Mouse (Mus musculus) frontal cortex, postnatal 14 days (tissue): Measurements from ENCODE around the gene Susd1.
"Not testable (repeated sequence)": the region's sequence is repeated elsewhere in the genome, so short reads cannot be mapped to it uniquely, and the experiment has no call there.

Source experiments
- DNase-seq, 2 experiments: peaks; one replicate each; pipeline ENCODE4 v3.0.0; 2022; ENCODE audit warnings: low spot score in 2 of 2

Susd1 gene

GRCm38 (mm10) chr4:59286351-59286750 is 152.1 kb downstream of the Susd1 start:
- DNase-seq, result not testable (repeated sequence)

GRCm38 (mm10) chr4:59282699-59283487 is 155.5 kb downstream of the Susd1 start:
- DNase-seq, result no peak

GRCm38 (mm10) chr4:59282137-59282536 is 156.3 kb downstream of the Susd1 start:
- no peak for DNase-seq

GRCm38 (mm10) chr4:59280876-59281275 is 157.6 kb downstream of the Susd1 start:
- no peak for DNase-seq

GRCm38 (mm10) chr4:59279111-59279510 is 159.3 kb downstream of the Susd1 start:
- DNase-seq, result no peak

- no peak for DNase-seq
Measured at GRCm38 (mm10) chr4:59278410-59278809, 160.0 kb downstream of the Susd1 start.

- no peak for DNase-seq
Measured at GRCm38 (mm10) chr4:59277958-59278357, 160.5 kb downstream of the Susd1 start.

- no peak for DNase-seq
Measured at GRCm38 (mm10) chr4:59275956-59276355, 162.5 kb downstream of the Susd1 start.

- no peak for DNase-seq
Measured at GRCm38 (mm10) chr4:59275494-59275893, 162.9 kb downstream of the Susd1 start.

GRCm38 (mm10) chr4:59274136-59274535 is 164.3 kb downstream of the Susd1 start:
- no peak for DNase-seq

- no peak for DNase-seq
Measured at GRCm38 (mm10) chr4:59273342-59273741, 165.1 kb downstream of the Susd1 start.

GRCm38 (mm10) chr4:59265631-59266030 is 172.8 kb downstream of the Susd1 start:
- DNase-seq, result no peak

GRCm38 (mm10) chr4:59265182-59265581 is 173.3 kb downstream of the Susd1 start:
- no peak for DNase-seq
